11 mouse cellular contexts compared by ENCODE assay signal in genomic region chr5:30961545-30962505, GRCm38 (mm10). TPM values are rescaled to one million over a fixed set of nuclear protein-coding genes. Genes with fewer than 3 reads are reported as not detected.
A peak's percentile ranks its signal among the peaks of the same experiment; 100 is the strongest.
DNase-seq lines count a peak whose midpoint lies in the region; ATAC-seq and TF ChIP-seq lines count a peak whose summit lies in the region.
"Had no signal": no experiment of that assay in that cellular context is flagged by ENCODE, and none has a peak within 500 bp of the region (broad histone marks: within the 10 kb centered on the region; RNA-seq: fewer than 3 reads in every experiment).

No protein-coding gene starts in this region.

- no peak for TF ChIP-seq POLR2A in myocyte (IDR thresholded peaks at IDR 0.05; ENCODE audit: insufficient read length, low read depth)

- H3K9me3 ChIP-seq in liver, embryonic 15.5 days (replicated peaks) = no peaks in the 10 kb centered on the region
- H3K9me3 ChIP-seq: embryonic facial prominence, embryonic 12.5 days; lung, embryonic 15.5 days; neural tube, embryonic 12.5 days had no signal

- H3K27me3 ChIP-seq in liver, embryonic 15.5 days = no peaks in the 10 kb centered on the region
- no peaks in the 10 kb centered on the region for H3K27me3 ChIP-seq in myocyte (ENCODE audit: control insufficient read depth, insufficient read depth, insufficient read length)
- H3K27me3 ChIP-seq: embryonic facial prominence, embryonic 12.5 days; lung, embryonic 15.5 days; neural tube, embryonic 12.5 days had no signal

- 26% methylated on average over 10 of the region's 10 CpGs for WGBS in liver, embryonic 15.5 days (ENCODE audit: insufficient replicate concordance)

- no peak for ATAC-seq in liver, embryonic 15.5 days (ENCODE audit: insufficient read depth)
- peak; percentile 55 for ATAC-seq in CD4-positive, CD25-positive, alpha-beta regulatory T cell, adult 4 months
- ATAC-seq in common myeloid progenitor, adult 5-6 weeks (replicated peaks; ENCODE audit: low read depth, poor library complexity, severe bottlenecking) = peak; percentile 70

- no peak overlapping the region for H3K4me2 ChIP-seq in liver, embryonic 15.5 days
- peak overlapping the region; percentile 94 for H3K4me2 ChIP-seq in myocyte (ENCODE audit: low read depth)
- H3K4me2 ChIP-seq: embryonic facial prominence, embryonic 12.5 days; lung, embryonic 15.5 days; neural tube, embryonic 12.5 days had no signal

- H3K4me3 ChIP-seq in liver, embryonic 15.5 days (replicated peaks) = no peak overlapping the region
- no peak overlapping the region for H3K4me3 ChIP-seq in myocyte
- H3K4me3 ChIP-seq: embryonic facial prominence, embryonic 12.5 days; lung, embryonic 15.5 days; neural tube, embryonic 12.5 days had no signal

- H3K4me1 ChIP-seq in liver, embryonic 15.5 days (replicated peaks) = peaks cover 45% of the 10 kb centered on the region

- H3K9ac ChIP-seq in liver, embryonic 15.5 days = no peak overlapping the region
- H3K9ac ChIP-seq: embryonic facial prominence, embryonic 12.5 days; lung, embryonic 15.5 days; neural tube, embryonic 12.5 days had no signal

- peak overlapping the region; percentile 59 for H3K27ac ChIP-seq in liver, embryonic 15.5 days (replicated peaks)
- H3K27ac ChIP-seq: embryonic facial prominence, embryonic 12.5 days; lung, embryonic 15.5 days; neural tube, embryonic 12.5 days had no signal

- peaks cover 24% of the 10 kb centered on the region for H3K79me2 ChIP-seq in myocyte (ENCODE audit: control insufficient read depth, insufficient read depth)

- H3ac ChIP-seq in myocyte (ENCODE audit: control insufficient read depth, insufficient read length) = no peak overlapping the region

- peaks cover 19% of the 10 kb centered on the region for H3K36me3 ChIP-seq in liver, embryonic 15.5 days (replicated peaks)
- H3K36me3 ChIP-seq in myocyte (ENCODE audit: control insufficient read depth, insufficient read depth) = peaks cover 10% of the 10 kb centered on the region

- DNase-seq in liver = no peak
- DNase-seq in adrenal gland, postnatal 25 days = no peak
- DNase-seq in urinary bladder, postnatal 14 days (ENCODE audit: low spot score) = no peak
- DNase-seq: layer of hippocampus, postnatal 36 days had no signal

TF ChIP-seq in myocyte, 11 proteins besides CTCF, POLR2A, EP300 and RAD21:
- TF ChIP-seq POLR2AphosphoS2 (IDR thresholded peaks at IDR 0.05; ENCODE audit: insufficient read length, low read depth) (no peak), SRF (IDR thresholded peaks at IDR 0.05; ENCODE audit: control insufficient read depth, insufficient read length, low read depth) (no peak), E2F4 (IDR thresholded peaks at IDR 0.05; ENCODE audit: insufficient read depth) (no peak), USF1 (IDR thresholded peaks at IDR 0.05; ENCODE audit: low read depth) (no peak), CEBPB (IDR thresholded peaks at IDR 0.05; ENCODE audit: insufficient read depth, poor library complexity, severe bottlenecking) (no peak), MYOD1 (IDR thresholded peaks at IDR 0.05; ENCODE audit: control insufficient read depth in 1 of 3, insufficient read length in 2 of 3, low read depth in 2 of 3) (peak in 2 of 3 experiments; percentile 12 to 67), REST (IDR thresholded peaks at IDR 0.05; ENCODE audit: insufficient read depth, insufficient read length) (no peak), MYOG (IDR thresholded peaks at IDR 0.05; ENCODE audit: control insufficient read depth in 1 of 3, insufficient read depth in 1 of 3, insufficient read length in 2 of 3, low read depth in 2 of 3) (no peak), TCF12 (IDR thresholded peaks at IDR 0.05; ENCODE audit: insufficient read depth, poor library complexity, severe bottlenecking) (peak; percentile 30), TCF3 (IDR thresholded peaks at IDR 0.05; ENCODE audit: insufficient read length, low read depth) (no peak), MAX (IDR thresholded peaks at IDR 0.05; ENCODE audit: low read depth) (no peak)

RNA-seq across cellular contexts. Expression of gene Preb, which starts 1.7 kb away (rescaled TPM):
- polyA plus RNA-seq in liver, embryonic 15.5 days (2015; fragmentation: Nextera tagmentation; extraction: Ambion mirVana) = 97.0 and 110 TPM in 2 replicates
- polyA plus RNA-seq in CD4-positive, CD25-positive, alpha-beta regulatory T cell, adult 4 months (2017; shearing (Covaris generic)) = 100 to 1,000 TPM in 1 of 2 experiments, 10 to 100 TPM in 1; 83.6 to 112 TPM
- total RNA-seq in common myeloid progenitor, adult 5-6 weeks (2017) = 23.0 and 48.0 TPM in 2 replicates
- polyA plus RNA-seq in myocyte (2012; fragmentation: generic; extraction: Trizol) = 158 TPM
- total RNA-seq in adrenal gland, postnatal 25 days (2021) = 131 TPM in 2 replicates

RNA-seq across cellular contexts. Expression of gene Tcf23, which starts 6.6 kb away (rescaled TPM):
- 0.05 and 0.08 TPM in 2 replicates for polyA plus RNA-seq in liver, embryonic 15.5 days (2015; fragmentation: Nextera tagmentation; extraction: Ambion mirVana)
- polyA plus RNA-seq in CD4-positive, CD25-positive, alpha-beta regulatory T cell, adult 4 months (2017; shearing (Covaris generic)) = not detected
- not detected in 2 replicates for total RNA-seq in common myeloid progenitor, adult 5-6 weeks (2017)
- polyA plus RNA-seq in myocyte (2012; fragmentation: generic; extraction: Trizol) = 0.62 TPM
- total RNA-seq in adrenal gland, postnatal 25 days (2021) = 0.70 and 1.3 TPM in 2 replicates
- polyA plus RNA-seq: embryonic facial prominence, embryonic 12.5 days; neural tube, embryonic 12.5 days had no signal

RNA-seq across cellular contexts. Expression of gene Cgref1, which starts 16.4 kb away (rescaled TPM):
- 4.0 and 4.5 TPM in 2 replicates for polyA plus RNA-seq in liver, embryonic 15.5 days (2015; fragmentation: Nextera tagmentation; extraction: Ambion mirVana)
- 1 to 10 TPM in 1 of 2 experiments, not detected in 1; 1.7 TPM for polyA plus RNA-seq in CD4-positive, CD25-positive, alpha-beta regulatory T cell, adult 4 months (2017; shearing (Covaris generic))
- not detected in 2 replicates for total RNA-seq in common myeloid progenitor, adult 5-6 weeks (2017)
- polyA plus RNA-seq in myocyte (2012; fragmentation: generic; extraction: Trizol) = 26.2 TPM
- 1.0 TPM in 1 of 2 replicates, not detected in the other for total RNA-seq in adrenal gland, postnatal 25 days (2021)

RNA-seq across cellular contexts. Expression of gene Khk, which starts 40.6 kb away (rescaled TPM):
- polyA plus RNA-seq in liver, embryonic 15.5 days (2015; fragmentation: Nextera tagmentation; extraction: Ambion mirVana) = 33.1 and 35.9 TPM in 2 replicates
- 10 to 100 TPM; 20.3 to 26.3 TPM for polyA plus RNA-seq in CD4-positive, CD25-positive, alpha-beta regulatory T cell, adult 4 months (2017; shearing (Covaris generic))
- 85.4 and 99.2 TPM in 2 replicates for total RNA-seq in common myeloid progenitor, adult 5-6 weeks (2017)
- polyA plus RNA-seq in myocyte (2012; fragmentation: generic; extraction: Trizol) = 16.6 TPM
- total RNA-seq in adrenal gland, postnatal 25 days (2021) = 28.5 and 58.5 TPM in 2 replicates

RNA-seq across cellular contexts. Expression of gene Emilin1, which starts 48.6 kb away (rescaled TPM):
- 37.6 and 46.8 TPM in 2 replicates for polyA plus RNA-seq in liver, embryonic 15.5 days (2015; fragmentation: Nextera tagmentation; extraction: Ambion mirVana)
- under 1 TPM; 0.32 to 0.90 TPM for polyA plus RNA-seq in CD4-positive, CD25-positive, alpha-beta regulatory T cell, adult 4 months (2017; shearing (Covaris generic))
- 58.2 and 87.3 TPM in 2 replicates for total RNA-seq in common myeloid progenitor, adult 5-6 weeks (2017)
- 25.8 TPM for polyA plus RNA-seq in myocyte (2012; fragmentation: generic; extraction: Trizol)
- total RNA-seq in adrenal gland, postnatal 25 days (2021) = 41.3 and 57.2 TPM in 2 replicates
